In the genomic region with DNA sequence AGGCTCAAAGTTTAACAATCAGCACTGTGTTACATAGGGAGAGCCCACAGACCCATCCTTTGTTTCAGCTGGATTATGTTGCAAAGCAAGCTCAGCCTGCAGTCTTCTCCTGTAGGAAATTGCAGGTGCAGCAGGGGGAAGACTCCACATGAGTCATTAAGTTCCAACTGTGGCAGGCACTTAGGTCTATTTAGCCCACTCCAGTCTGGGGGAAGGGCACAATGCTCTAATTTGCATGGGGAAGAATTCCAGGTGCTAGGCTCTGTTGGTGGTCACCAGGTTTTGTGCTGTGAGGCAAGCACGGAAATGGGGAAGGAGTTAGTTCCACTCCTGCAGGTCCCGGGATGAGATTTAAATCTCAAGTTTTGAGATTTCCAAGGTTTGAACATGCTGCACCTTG, we compare ENCODE assay signal across 23 mouse cellular contexts.
DNase-seq lines count a peak whose midpoint lies in the region; ATAC-seq and TF ChIP-seq lines count a peak whose summit lies in the region.
"Had no signal": no experiment of that assay in that cellular context is flagged by ENCODE, and none has a peak within 500 bp of the region (broad histone marks: within the 10 kb centered on the region; RNA-seq: fewer than 3 reads in every experiment).

No protein-coding gene starts in this region.

- ATAC-seq in kidney, embryonic 14.5 days (ENCODE audit: low FRiP score, low TSS enrichment): peak; percentile 67
- 0 out of 2 replicates have a peak, but pooled peaks have one; percentile 46 for ATAC-seq in stomach, embryonic 14.5 days (ENCODE audit: insufficient number of reproducible peaks, insufficient read depth, low FRiP score, low read depth)
- no peak for ATAC-seq in stomach, postnatal 0 days (ENCODE audit: low FRiP score, low TSS enrichment)
- peak; percentile 25; the same call in 1 of the 2 replicates for ATAC-seq in intestine, postnatal 0 days
- ATAC-seq: forebrain, embryonic 15.5 days; midbrain, embryonic 15.5 days; Patski had no signal

- no peak for DNase-seq in kidney, adult 8-10 months
- DNase-seq in stomach, postnatal 0 days (ENCODE audit: low spot score): no peak
- no peak for DNase-seq in layer of hippocampus, adult 18-20 months (ENCODE audit: low spot score in 2 of 2)
- DNase-seq in midbrain, embryonic 10.5 days (ENCODE audit: low spot score): no peak
- DNase-seq: adrenal gland, adult 8-10 months; cerebellum, adult 18-20 months; cerebellum, postnatal 36 days; heart, postnatal 36 days; layer of hippocampus, adult 9-11 months; right cerebral cortex, adult 18-20 months; thymus, postnatal 25 days had no signal

- WGBS in kidney, embryonic 14.5 days: 35% methylated on average over 2 of the region's 2 CpGs
- WGBS in stomach, embryonic 14.5 days: 49% methylated on average over 2 of the region's 2 CpGs
- WGBS in stomach, postnatal 0 days: 68% methylated on average over 2 of the region's 2 CpGs
- WGBS in intestine, postnatal 0 days: 51% methylated on average over 2 of the region's 2 CpGs
- 39% methylated on average over 2 of the region's 2 CpGs for WGBS in midbrain, embryonic 10.5 days

- no peak for TF ChIP-seq CTCF in stomach, postnatal 0 days (IDR thresholded peaks at IDR 0.05; ENCODE audit: low read depth)
- no peak for TF ChIP-seq CTCF in intestine, postnatal 0 days (IDR thresholded peaks at IDR 0.05; ENCODE audit: low read depth)

- no peaks in the 10 kb centered on the region for H3K9me3 ChIP-seq in kidney, embryonic 14.5 days (ENCODE audit: control insufficient read depth, low read length)
- H3K9me3 ChIP-seq in stomach, embryonic 14.5 days (ENCODE audit: control insufficient read depth, low read depth, low read length): no peaks in the 10 kb centered on the region
- H3K9me3 ChIP-seq in stomach, postnatal 0 days (ENCODE audit: control insufficient read depth, low read length): no peaks in the 10 kb centered on the region
- H3K9me3 ChIP-seq in intestine, postnatal 0 days (ENCODE audit: control insufficient read depth): no peaks in the 10 kb centered on the region
- H3K9me3 ChIP-seq in midbrain, embryonic 10.5 days (replicated peaks): peaks cover 6% of the 10 kb centered on the region; the same call in 1 of the 2 replicates
- H3K9me3 ChIP-seq: forebrain, embryonic 15.5 days; heart, embryonic 13.5 days; limb, embryonic 12.5 days; midbrain, embryonic 15.5 days had no signal

- no peaks in the 10 kb centered on the region for H3K36me3 ChIP-seq in kidney, embryonic 14.5 days (ENCODE audit: control insufficient read depth, insufficient read depth, low read length)
- H3K36me3 ChIP-seq in stomach, embryonic 14.5 days (ENCODE audit: control insufficient read depth, insufficient read depth, low read length): no peaks in the 10 kb centered on the region
- peaks cover 11% of the 10 kb centered on the region for H3K36me3 ChIP-seq in stomach, postnatal 0 days (ENCODE audit: control insufficient read depth, insufficient read depth, low read length)
- peaks cover 23% of the 10 kb centered on the region for H3K36me3 ChIP-seq in intestine, postnatal 0 days (ENCODE audit: control insufficient read depth, insufficient read depth)
- no peaks in the 10 kb centered on the region for H3K36me3 ChIP-seq in midbrain, embryonic 10.5 days
- H3K36me3 ChIP-seq: forebrain, embryonic 15.5 days; hindbrain, embryonic 15.5 days; limb, embryonic 12.5 days; midbrain, embryonic 15.5 days had no signal

- TF ChIP-seq EP300 in stomach, postnatal 0 days (optimal IDR thresholded peaks at IDR 0.05): no peak

- H3K4me1 ChIP-seq in kidney, embryonic 14.5 days (ENCODE audit: control insufficient read depth, insufficient read depth, low read length): peaks cover 5% of the 10 kb centered on the region; the same call in 1 of the 2 replicates
- H3K4me1 ChIP-seq in stomach, embryonic 14.5 days (ENCODE audit: control insufficient read depth, insufficient read depth, low read length): no peaks in the 10 kb centered on the region
- no peaks in the 10 kb centered on the region for H3K4me1 ChIP-seq in stomach, postnatal 0 days (replicated peaks; ENCODE audit: control insufficient read depth, insufficient read depth)
- H3K4me1 ChIP-seq in intestine, postnatal 0 days (replicated peaks; ENCODE audit: control insufficient read depth, insufficient read depth, low read length): peaks cover 3% of the 10 kb centered on the region; the same call in 1 of the 2 replicates
- H3K4me1 ChIP-seq in midbrain, embryonic 10.5 days: no peaks in the 10 kb centered on the region
- H3K4me1 ChIP-seq: forebrain, embryonic 15.5 days; heart, embryonic 13.5 days; limb, embryonic 12.5 days; midbrain, embryonic 15.5 days had no signal

- no peak overlapping the region for H3K9ac ChIP-seq in kidney, embryonic 14.5 days (ENCODE audit: low read depth, low read length)
- H3K9ac ChIP-seq in stomach, embryonic 14.5 days (replicated peaks; ENCODE audit: low read depth, low read length): no peak overlapping the region
- no peak overlapping the region for H3K9ac ChIP-seq in stomach, postnatal 0 days (ENCODE audit: low read length)
- no peak overlapping the region for H3K9ac ChIP-seq in intestine, postnatal 0 days (ENCODE audit: low read depth, low read length)
- H3K9ac ChIP-seq: forebrain, embryonic 15.5 days; heart, embryonic 13.5 days; hindbrain, embryonic 15.5 days; limb, embryonic 12.5 days; liver, embryonic 14.5 days; midbrain, embryonic 15.5 days had no signal

- no peaks in the 10 kb centered on the region for H3K27me3 ChIP-seq in kidney, embryonic 14.5 days (ENCODE audit: control insufficient read depth, insufficient read depth, low read length)
- no peaks in the 10 kb centered on the region for H3K27me3 ChIP-seq in stomach, embryonic 14.5 days (ENCODE audit: control insufficient read depth, insufficient read depth, low read length)
- no peaks in the 10 kb centered on the region for H3K27me3 ChIP-seq in stomach, postnatal 0 days (ENCODE audit: control insufficient read depth, insufficient read depth, low read length)
- H3K27me3 ChIP-seq in intestine, postnatal 0 days (replicated peaks; ENCODE audit: control insufficient read depth, insufficient read depth, low read length): no peaks in the 10 kb centered on the region
- H3K27me3 ChIP-seq in midbrain, embryonic 10.5 days (ENCODE audit: low read depth, poor library complexity, severe bottlenecking): no peaks in the 10 kb centered on the region
- H3K27me3 ChIP-seq: CH12.LX; forebrain, embryonic 15.5 days; heart, embryonic 13.5 days; hindbrain, embryonic 15.5 days; limb, embryonic 12.5 days; midbrain, embryonic 15.5 days; Patski had no signal

- H3K4me2 ChIP-seq in kidney, embryonic 14.5 days (replicated peaks; ENCODE audit: low read depth, low read length): no peak overlapping the region
- no peak overlapping the region for H3K4me2 ChIP-seq in stomach, embryonic 14.5 days (replicated peaks; ENCODE audit: low read depth, low read length)
- no peak overlapping the region for H3K4me2 ChIP-seq in stomach, postnatal 0 days (replicated peaks; ENCODE audit: low read depth)
- H3K4me2 ChIP-seq in intestine, postnatal 0 days (replicated peaks; ENCODE audit: low read depth): no peak overlapping the region
- H3K4me2 ChIP-seq: forebrain, embryonic 15.5 days; heart, embryonic 13.5 days; hindbrain, embryonic 15.5 days; limb, embryonic 12.5 days; midbrain, embryonic 15.5 days had no signal

- H3K4me3 ChIP-seq in kidney, embryonic 14.5 days (ENCODE audit: low read length): no peak overlapping the region
- H3K4me3 ChIP-seq in stomach, embryonic 14.5 days (ENCODE audit: low read depth, low read length): no peak overlapping the region
- no peak overlapping the region for H3K4me3 ChIP-seq in stomach, postnatal 0 days (ENCODE audit: low read depth, low read length)
- H3K4me3 ChIP-seq in intestine, postnatal 0 days (ENCODE audit: low read depth, low read length): no peak overlapping the region
- H3K4me3 ChIP-seq in midbrain, embryonic 10.5 days: no peak overlapping the region
- H3K4me3 ChIP-seq: erythroblast, embryonic 14.5 days; forebrain, embryonic 15.5 days; heart, embryonic 13.5 days; hindbrain, embryonic 15.5 days; limb, embryonic 12.5 days; midbrain, embryonic 15.5 days had no signal

- no peak overlapping the region for H3K27ac ChIP-seq in kidney, embryonic 14.5 days (ENCODE audit: low read depth, low read length)
- H3K27ac ChIP-seq in stomach, embryonic 14.5 days (ENCODE audit: low read length): no peak overlapping the region; the same call in 1 of the 2 replicates
- H3K27ac ChIP-seq in stomach, postnatal 0 days (replicated peaks): no peak overlapping the region
- peak overlapping the region; percentile 28; the same call in 1 of the 2 replicates for H3K27ac ChIP-seq in intestine, postnatal 0 days (ENCODE audit: low read depth, low read length)
- H3K27ac ChIP-seq in midbrain, embryonic 10.5 days (replicated peaks): no peak overlapping the region
- H3K27ac ChIP-seq: forebrain, embryonic 15.5 days; heart, embryonic 13.5 days; hindbrain, embryonic 15.5 days; limb, embryonic 12.5 days; liver, embryonic 14.5 days; midbrain, embryonic 15.5 days had no signal
